Mouse (Mus musculus): ENCODE data around the gene Aff1. TPM values are rescaled to one million over a fixed set of nuclear protein-coding genes. Genes with fewer than 3 reads are reported as not detected.
A peak's percentile ranks its signal among the peaks of the same experiment; 100 is the strongest.

Gene Aff1
- total RNA-seq, 2 experiments from 2014 or later = 30.1 to 39.8 TPM

DNA sequence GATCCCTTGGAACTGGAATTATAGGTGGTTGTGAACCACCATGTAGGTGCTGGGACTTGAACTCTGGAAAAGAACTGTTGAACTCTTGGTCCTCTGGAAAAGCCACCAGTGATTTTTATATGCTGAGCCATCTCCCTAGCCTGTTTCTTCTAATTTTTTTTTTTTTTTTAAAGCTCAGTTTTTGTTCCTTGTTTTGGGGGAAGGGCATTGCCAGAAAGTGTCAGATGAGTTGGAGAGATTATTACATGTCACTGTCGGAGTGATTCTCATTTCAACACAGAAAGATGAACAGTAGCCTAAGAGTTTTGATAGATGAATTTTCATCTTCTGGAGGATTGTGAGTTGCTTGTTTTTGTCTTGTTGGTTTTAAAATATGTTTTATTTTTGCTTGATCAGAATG, 127.5 kb downstream of the Aff1 start:
- intact Hi-C loops (cut with DNase I) = loop anchor here (5.0 kb wide), 2 partner anchors 82 to 137 kb away; no protein-coding TSS in a partner anchor
- DNase-seq = no peak

DNA sequence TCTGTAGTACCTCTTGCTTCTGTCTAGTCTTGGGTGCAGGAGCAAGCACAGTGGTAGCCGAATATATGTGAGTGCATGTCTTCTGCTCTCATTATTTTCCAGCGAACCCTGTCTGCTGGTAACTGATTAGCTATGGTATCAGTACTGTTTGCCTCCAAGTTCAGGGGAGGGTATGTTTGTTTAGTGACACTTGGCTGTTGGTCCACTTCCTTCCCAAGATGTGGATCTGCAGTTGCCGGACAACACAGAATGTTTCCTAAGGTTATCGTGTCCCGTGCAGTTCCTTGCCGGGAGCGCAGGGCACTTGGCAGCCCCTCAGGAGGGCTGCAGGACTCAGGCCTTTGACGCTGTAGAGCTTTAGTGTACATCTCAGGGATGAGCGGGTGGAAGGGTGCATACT, 128.9 kb downstream of the Aff1 start:
- intact Hi-C loops (cut with DNase I) = loop anchor here (5.0 kb wide), 1 partner anchor 84 kb away; no protein-coding TSS in a partner anchor

DNA sequence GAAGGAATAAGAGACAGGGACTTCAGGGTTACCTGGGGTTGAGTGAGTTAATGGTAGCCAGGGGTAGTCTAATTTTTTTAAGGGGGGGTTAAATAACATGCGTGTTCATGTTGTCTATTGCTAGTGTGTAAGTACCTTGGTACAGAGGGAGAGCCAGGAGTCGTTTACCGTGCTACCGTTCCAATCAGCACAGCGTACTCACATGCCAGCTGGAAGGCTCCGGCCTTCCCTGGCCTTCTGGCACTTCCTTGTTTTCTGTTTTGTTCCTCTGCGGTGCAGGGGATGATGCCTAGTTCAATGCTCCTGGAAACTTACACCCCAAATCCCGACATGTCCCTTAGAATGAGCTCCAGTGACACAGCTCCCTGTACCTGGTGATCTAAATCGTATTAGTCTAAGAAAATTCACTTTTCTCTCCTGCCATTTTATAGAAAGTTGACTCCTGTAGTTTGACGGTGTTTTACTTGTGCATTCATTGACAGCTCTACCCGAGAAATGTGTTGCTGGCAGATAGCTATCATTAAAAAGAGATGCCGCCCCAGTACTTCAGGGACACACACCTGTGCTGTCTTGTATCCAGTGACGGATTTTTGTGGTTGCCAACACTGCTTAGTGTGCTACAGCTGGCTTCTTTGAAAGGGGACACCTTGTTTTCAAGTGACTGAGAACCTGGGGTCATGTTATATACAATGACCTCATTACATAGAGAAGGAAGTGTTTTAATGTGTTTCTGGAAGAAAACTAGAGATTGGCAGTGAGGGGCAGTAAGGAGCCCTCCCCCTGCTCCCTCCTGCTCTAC, 129.5 kb downstream of the Aff1 start:
- intact Hi-C loops (cut with DNase I) = loop anchor here (5.0 kb wide), 1 partner anchor 84 kb away; no protein-coding TSS in a partner anchor
- DNase-seq = no peak

More for the DNA sequence above, 128.9 kb downstream of the Aff1 start:
- DNase-seq = no peak

DNA sequence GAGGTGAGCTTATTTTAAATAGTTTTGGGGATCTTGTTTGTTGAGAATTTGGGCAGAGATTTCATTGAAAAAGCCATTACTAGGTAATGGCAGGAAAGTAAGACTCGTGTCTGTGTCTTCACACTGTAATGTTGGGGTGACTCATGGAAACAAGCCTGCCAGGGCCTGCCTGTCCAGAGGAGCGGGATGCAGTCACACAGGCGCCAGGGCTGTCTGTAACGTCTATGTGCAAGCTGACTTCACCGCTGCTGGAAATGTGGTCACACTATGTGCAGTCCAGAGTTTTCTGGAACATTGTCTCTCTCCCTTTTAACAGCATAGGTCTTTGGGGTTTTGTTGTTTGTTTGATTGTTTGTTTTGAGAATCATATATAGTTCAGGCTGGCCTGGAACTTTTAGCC, 130.8 kb downstream of the Aff1 start:
- no peak for DNase-seq
- intact Hi-C loops (cut with DNase I) = loop anchor here (5.0 kb wide), 1 partner anchor 86 kb away; no protein-coding TSS in a partner anchor

DNA sequence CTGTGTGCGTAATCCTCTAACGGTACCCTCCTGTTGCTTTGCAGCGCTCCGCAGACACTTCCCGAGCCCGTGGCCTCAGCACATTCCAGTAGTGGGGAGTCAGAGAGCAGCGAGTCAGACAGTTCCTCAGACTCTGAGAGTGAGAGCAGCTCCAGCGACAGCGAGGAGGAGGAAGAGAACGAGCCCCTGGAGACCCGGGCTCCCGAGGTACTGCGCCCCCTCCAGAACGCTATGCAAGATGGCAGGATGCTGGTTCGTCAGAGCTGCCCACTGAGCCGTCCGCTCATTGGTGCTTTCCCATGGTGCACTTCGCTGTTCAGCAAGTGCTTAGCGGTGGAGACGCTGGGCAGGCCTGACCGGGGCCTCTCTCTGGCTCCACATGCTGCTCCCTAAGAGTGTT, 136.1 kb downstream of the Aff1 start:
- DNase-seq = no peak
- intact Hi-C loops (cut with DNase I) = no loop called here

DNA sequence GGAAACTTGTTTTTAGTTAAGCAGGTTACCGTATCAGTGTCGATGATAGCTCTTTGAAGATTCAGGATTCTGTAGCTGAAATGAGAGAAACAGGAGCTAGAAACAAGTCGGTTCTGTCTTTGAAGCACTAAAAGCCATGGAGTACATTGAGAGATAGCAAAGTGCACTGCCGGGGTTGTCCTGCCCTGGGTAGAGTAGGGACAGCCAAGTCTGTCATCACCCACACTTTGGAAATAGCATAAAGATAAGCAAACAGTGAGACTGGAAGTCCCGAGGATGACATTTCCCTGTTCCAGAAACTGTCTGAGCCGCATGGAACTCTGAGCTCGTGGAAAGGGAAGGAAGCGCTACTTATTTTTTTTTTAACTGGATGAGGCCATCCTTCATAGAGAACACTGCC, 136.6 kb downstream of the Aff1 start:
- intact Hi-C loops (cut with DNase I) = no loop called here
- no peak for DNase-seq

DNA sequence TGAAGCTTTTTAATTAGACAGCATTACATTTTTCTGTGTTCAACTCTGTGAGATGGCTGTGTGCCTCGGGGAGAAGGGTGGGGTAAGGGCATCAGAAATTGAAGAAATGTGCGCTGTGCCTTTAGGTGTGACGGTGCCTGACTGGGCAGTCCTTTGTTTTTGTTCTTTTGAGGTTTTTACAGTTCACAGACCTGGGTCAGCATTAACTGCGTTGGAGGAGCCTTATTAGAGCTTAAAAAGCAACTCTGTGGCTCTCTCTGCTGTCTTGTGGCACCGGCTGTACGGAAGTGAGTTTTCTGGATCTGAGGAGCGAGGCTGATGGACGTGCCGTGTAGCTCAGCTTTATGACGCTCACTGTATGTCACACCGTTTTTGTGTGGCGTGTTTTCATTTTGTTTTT, 137.0 kb downstream of the Aff1 start:
- intact Hi-C loops (cut with DNase I) = no loop called here
- no peak for DNase-seq

DNA sequence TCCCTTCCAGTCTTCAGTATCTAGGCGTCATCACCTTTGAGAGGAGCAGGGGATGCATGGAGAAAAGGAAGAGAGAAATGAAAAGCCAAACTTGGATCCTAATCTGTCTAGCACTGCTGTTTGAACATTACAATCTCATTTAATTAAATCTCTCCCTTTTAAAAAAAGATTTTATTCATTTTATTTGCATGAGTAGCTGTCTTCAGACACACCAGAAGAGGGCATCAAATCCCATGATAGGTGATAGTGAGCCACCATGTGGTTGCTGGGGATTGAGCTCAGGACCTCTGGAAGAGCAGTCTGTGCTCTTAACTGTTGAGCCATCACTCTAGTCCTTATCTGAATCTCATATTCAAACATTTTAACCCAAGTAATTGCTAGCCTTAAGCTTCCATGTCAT, 138.7 kb downstream of the Aff1 start:
- intact Hi-C loops (cut with DNase I) = no loop called here
- no peak for DNase-seq

DNA sequence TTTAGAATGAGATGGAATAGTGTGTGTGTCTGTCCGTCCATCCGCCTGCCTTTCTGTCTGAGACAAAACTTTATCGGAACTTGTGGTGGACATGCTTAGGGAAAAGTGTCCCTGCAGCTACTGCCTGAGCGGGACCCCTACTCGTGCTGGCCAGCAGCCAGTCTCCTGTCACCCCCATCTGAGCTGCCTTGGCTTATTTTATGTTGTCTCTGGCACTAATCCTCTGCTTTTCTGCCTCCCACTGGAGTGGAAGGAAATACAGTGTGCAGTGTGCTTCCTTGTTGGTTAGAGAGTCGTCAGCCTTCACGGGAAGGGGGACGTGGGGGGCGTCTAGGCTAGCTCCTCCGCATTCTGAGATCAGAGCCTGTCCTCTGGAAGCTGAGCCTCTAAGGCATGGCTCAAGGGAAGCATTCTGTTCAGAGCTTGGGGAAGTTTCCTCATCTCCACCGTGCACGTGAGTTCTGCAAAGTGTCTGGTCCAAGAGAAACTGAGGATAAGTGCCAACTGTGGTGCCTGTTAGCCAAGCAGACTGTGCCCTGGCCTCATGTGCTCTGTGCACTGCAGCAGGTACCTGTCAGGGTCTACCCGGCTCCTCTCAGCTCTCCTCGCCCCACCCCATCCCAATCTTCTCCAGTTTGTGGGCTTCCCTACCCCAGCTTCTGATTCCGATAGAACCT, 143.4 kb downstream of the Aff1 start:
- intact Hi-C loops (cut with DNase I) = no loop called here

DNA sequence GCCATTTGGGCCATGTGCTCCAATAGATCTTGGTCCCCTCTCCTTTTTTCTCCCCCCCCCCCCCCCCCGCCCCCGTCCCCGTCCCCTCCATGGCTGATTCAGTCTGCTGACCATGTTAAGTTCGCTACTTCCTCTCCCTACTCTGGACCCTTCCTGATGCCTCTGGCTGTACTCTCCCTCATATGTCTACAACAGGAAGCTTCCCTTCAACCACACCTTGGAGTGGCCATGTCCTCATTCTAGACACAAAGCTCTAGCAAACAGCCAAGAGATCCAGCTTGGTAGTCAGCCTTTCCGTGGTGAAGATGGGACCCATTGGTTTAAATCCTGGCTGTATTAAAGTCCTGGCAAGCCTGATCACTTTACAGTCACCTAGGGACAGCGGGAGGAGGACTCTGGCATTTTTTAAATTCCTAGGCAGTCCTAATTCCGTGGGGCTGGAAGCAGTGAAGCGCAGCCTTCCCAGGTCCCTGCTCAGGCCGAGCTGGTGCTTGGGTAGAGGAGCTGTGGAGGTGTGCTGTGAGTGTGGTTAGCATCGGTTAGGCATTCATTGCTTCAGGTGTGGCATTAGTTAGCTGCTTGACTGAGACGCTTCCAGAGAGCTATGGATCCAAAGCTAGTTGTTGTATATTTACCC, 144.1 kb downstream of the Aff1 start:
- no peak for DNase-seq
- intact Hi-C loops (cut with DNase I) = no loop called here

More for the DNA sequence above, 143.4 kb downstream of the Aff1 start:
- no peak for DNase-seq

DNA sequence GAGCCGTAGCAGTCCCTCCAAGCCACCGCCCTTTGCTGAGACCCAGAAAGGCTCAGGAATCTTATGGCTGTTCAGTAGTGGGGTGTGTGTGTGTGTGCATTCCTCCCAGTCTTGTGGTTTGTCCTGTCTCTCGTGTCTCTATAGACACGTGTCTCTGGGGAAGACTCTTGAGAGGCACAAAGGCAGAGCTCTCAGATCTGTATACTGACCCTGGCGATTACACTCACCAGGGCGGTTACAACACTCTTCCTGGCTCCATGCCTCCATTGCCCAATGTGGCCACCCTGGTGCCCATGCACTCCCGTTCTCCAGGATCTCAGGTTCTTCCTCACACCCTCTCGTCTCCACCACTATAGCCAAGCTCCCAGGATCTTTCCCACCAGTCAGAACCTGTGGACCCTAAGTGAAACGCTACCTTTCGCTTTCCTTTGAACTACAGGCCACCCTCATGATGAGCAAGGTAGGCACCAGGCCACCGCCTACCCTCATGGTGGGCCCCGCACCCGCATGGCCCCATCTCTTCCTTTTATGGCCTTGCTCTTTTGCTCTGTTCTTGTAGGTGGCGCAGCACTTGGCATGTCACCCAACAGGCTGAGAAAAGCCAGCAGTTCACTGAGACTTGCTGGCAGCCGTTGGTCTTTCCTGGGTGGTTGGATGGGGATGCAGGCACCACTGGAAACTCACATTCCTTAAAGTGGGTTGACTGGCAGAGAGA, 146.5 kb downstream of the Aff1 start:
- intact Hi-C loops (cut with DNase I) = no loop called here
- peak; percentile 50 to 56 for DNase-seq

DNA sequence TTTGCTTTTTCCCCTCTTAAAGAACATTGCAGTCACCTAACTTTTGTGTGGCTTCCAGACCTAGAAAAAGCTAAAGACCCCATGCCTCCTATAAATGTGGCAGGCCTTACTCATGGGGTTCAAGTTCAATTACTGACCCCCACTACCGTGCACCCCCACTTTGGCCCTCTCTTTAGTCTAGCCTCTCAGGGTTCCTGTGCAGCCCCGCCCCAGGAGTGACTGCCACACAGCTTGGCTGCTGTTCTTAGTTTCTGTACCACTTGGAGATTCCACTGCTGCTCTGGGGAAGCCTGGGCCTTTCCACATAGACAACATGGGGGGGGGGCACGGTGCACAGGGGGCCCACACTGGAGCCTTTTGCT, 147.1 kb downstream of the Aff1 start:
- intact Hi-C loops (cut with DNase I) = no loop called here
- DNase-seq = no peak

DNA sequence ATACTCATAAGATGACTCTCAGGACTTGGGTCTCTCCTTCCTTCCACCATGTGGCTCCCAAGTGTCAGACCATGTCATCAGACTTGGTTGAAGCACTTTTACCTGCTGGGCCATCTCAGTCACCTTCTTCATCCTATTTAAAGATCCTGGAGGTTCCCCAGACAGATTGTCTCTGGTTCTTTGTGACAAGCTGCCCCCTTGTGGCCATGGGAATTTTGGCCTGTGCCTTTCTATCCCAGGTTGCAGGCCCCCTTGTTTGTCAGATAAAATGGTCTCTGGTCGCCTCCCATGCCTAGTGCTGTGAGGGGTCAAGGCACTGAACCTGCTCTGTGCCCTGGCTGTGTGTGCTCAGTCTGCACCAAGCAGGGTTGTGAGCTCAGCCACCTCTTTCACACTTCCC, 151.8 kb downstream of the Aff1 start:
- intact Hi-C loops (cut with DNase I) = loop anchor here (5.0 kb wide), 1 partner anchor 162 kb away; no protein-coding TSS in a partner anchor
- no peak for DNase-seq

DNA sequence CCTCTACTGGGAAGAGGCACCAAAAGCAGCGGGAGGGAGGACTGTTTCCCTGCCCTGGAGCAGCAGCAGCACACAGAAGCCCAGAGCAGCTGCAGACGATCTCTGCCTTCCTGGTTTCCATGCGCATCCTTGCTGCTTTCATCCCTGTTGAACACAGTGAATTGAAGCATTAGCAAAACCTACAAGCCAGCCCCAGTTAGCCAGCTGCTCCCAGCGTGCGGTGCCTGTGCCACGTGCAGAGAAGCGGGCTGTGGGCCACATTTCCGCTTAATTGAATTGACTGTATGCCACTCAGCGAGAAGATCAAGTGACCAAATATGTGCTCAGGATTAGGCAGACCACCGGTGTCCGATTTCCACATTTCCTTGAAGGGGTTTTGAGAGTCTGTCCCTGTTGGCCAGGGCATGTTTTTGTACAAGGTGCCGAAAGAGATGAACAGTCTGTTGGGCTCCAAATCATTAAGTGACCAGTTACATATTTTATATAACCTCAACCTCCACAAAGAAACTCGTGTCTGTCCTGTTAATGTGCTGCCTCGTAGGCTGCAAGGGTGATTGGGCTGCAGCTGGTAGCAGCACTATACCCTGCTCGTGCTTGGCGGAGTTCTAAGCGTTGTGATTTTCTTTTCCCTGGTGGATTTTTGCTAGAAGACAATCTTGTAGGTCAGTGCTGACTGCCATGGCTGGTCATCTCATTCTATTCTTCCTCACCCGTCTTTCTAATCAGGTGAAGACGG, 153.4 kb downstream of the Aff1 start:
- DNase-seq = no peak
- intact Hi-C loops (cut with DNase I) = no loop called here

DNA sequence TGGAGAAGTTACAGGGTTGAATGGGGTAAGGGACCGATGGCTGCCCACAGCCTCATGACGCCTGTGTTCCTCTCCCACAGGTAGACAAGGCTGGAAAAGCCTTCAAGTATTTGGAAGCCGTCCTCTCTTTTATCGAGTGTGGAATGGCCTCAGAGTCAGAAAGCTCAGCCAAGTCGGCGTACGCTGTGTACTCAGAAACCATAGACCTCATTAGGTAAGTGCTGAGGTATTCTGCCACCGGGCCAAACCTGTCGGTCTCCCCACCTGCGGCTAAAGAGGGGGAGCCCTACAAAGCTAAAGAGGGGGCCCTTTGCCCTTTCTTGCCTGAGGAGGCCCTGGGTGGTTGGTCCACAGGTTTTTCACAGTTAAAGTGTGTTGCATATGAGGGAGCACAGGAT, 154.0 kb downstream of the Aff1 start:
- peak in 1 of 2 experiments; percentile 41 for DNase-seq

DNA sequence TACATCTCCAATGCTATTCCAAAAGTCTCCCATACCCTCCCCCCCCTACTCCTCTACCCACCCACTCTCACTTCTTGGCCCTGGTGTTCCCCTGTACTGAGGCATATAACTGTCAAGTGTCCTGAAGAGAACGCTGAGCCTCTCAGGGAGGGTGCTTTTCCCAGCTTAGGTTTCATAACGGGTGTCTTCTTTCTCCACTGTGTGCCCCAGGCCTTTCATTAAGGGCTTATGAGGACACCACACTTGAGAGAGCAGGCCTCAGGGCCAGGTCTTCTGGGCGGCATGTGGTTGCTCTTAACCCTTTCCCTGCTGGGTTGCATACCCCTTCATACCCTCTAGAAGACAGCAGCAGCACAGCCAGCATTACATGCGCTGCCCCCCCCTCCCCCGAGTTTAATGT, 154.4 kb downstream of the Aff1 start:
- DNase-seq = no peak
- intact Hi-C loops (cut with DNase I) = no loop called here

More for the DNA sequence above, 154.0 kb downstream of the Aff1 start:
- intact Hi-C loops (cut with DNase I) = no loop called here

DNA sequence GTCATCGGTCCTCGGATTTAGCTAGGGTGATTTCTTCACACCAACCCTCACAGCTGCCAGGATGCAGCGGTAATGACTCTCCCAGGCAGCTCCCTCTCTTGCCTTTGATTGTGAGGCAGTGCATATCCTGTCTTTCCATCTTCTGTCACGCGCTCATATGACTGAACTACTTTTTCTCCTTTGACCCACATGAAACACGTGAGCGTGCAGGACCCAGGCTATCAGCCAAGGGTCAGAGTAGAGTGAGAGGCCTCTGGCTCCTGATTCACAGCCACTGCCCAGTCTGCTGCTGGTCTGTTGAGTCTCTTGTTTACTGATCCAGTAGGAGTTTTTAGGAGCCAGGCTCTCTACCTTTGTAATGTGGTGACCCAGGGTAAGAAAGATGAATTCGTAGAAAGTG, 156.4 kb downstream of the Aff1 start:
- intact Hi-C loops (cut with DNase I) = no loop called here
- no peak for DNase-seq

DNA sequence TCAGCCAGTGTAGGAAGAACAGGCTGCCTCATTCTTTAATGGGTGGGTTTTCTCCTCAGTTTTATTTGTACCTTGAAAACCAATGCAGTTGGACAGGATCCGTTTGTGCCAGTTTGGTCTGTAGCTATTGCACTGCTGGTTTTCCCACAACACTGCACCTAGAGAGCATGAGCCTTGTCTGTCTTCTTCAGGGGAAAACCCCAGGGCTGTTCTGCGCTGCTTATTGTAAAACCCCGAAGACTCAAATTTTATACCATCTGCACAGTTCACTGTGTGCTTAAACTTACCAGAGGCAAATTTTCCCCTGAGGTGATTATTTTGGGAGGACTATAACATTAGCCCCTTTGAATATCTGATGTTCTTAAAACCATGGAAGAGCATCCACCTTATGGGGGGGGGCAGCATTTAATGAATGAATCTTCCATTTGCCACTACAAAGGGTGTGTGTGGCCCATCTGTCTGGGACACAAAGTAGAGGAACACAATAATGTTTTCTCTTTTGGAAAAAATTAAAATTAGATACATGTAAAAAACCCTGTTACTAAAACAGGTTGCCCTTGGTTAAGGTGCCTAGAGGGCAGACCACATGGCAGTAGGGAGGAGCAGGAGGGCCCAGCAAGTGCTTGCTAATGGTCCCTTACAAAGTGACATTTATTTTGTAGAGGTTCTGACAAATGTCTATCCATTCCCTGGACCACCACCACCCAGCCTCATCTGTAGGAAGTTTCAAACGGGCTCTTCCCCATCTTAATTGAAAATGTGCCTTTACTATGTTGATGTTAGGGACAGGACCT, 160.8 kb downstream of the Aff1 start:
- no peak for DNase-seq

More for the DNA sequence above, 160.8 kb downstream of the Aff1 start:
- intact Hi-C loops (cut with DNase I) = no loop called here

All from gastrocnemius, postnatal 36 days (tissue).